Mouse (Mus musculus) embryonic facial prominence, embryonic 11.5 days (tissue): ENCODE results near the gene Ciita. TPM values are rescaled to one million over a fixed set of nuclear protein-coding genes. Genes with fewer than 3 reads are reported as not detected.
A peak's percentile ranks its signal among the peaks of the same experiment; 100 is the strongest.

Experiments used
- ATAC-seq: fragments of 200-750 bp; cut with Nextera tagmentation; replicated peaks from 2 replicates; pipeline ENCODE4 v1.8.0; 2017; ENCODE audit warnings: low read depth; ENCODE audit not compliant: insufficient number of reproducible peaks, low FRiP score, low TSS enrichment
- DNase-seq: peaks from one replicate; pipeline ENCODE4 v3.0.0-alpha.2; 2015; ENCODE audit warnings: low spot score
- H3K27ac ChIP-seq: fragments of 300-500 bp; sonication (generic); replicated peaks from 2 replicates; pipeline ENCODE4 v1.5.1; 2014; ENCODE audit warnings: mild to moderate bottlenecking, low read depth, low read length, control low read depth
- H3K27me3 ChIP-seq: fragments of 300-500 bp; sonication (generic); 2 replicates; pipeline ENCODE4 v1.6.1; 2014; ENCODE audit warnings: mild to moderate bottlenecking, low read length, moderate library complexity, mixed read lengths; ENCODE audit not compliant: control insufficient read depth, insufficient read depth
- H3K36me3 ChIP-seq: fragments of 300-500 bp; sonication (generic); replicated peaks from 2 replicates; pipeline ENCODE4 v1.6.1; 2014; ENCODE audit warnings: low read depth, mild to moderate bottlenecking, low read length, moderate library complexity, mixed read lengths; ENCODE audit not compliant: control insufficient read depth, insufficient read depth
- H3K4me1 ChIP-seq: fragments of 300-500 bp; sonication (generic); 2 replicates; pipeline ENCODE4 v1.6.1; 2014; ENCODE audit warnings: low read length, mixed read lengths; ENCODE audit not compliant: control insufficient read depth, insufficient read depth
- H3K4me2 ChIP-seq: fragments of 300-500 bp; sonication (generic); 2 replicates; pipeline ENCODE4 v1.6.1; 2014; ENCODE audit warnings: low read depth, mild to moderate bottlenecking, control low read depth, low read length, moderate library complexity
- H3K4me3 ChIP-seq: fragments of 300-500 bp; sonication (generic); 2 replicates; pipeline ENCODE4 v1.5.1; 2014; ENCODE audit warnings: low read depth, low read length, control low read depth
- H3K9ac ChIP-seq: fragments of 300-500 bp; sonication (generic); replicated peaks from 2 replicates; pipeline ENCODE4 v1.6.1; 2014; ENCODE audit warnings: mild to moderate bottlenecking, control low read depth, low read length
- H3K9me3 ChIP-seq: fragments of 300-500 bp; sonication (generic); replicated peaks from 2 replicates; pipeline ENCODE4 v1.6.1; 2016; ENCODE audit warnings: mild to moderate bottlenecking, low read length, inconsistent platforms, mixed read lengths; ENCODE audit not compliant: control insufficient read depth
- WGBS: fragments of 180-500 bp; shearing (Covaris S2); extraction: QIAGEN DNeasy Blood & Tissue Kit; methylation state at CpG from one replicate; pipeline ENCODE4 v1.1.7; 2014; 5-methylcytosine and 5-hydroxymethylcytosine counted together
- polyA plus RNA-seq: library from polyadenylated mRNA; unstranded; fragments of >200 nt; fragmentation: Nextera tagmentation; extraction: Ambion mirVana; gene quantifications from 2 replicates; pipeline ENCODE4 v1.2.1, GENCODE M21; 2014

Ciita gene
- polyA plus RNA-seq, 1 experiment from 2014 or later = 0.13 TPM

DNA sequence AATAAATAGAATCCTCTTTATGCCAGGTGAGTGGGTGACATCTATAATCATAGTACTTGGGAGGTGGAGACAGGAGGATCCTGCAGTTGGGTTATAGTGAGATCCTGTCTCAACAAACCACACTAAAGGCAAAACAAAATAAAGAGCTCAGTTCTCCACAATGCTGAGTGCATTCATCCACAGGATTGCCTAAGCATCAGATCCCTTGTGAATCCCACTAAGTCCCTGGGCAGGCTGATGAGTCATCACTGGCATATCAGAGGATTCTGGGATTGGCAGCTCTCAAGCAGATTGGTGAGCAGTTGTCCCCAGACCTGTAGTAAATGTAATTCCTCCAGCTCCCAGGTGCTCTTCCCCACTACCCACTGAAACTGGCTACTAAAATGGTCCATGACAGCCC is 36.1 kb upstream of the Ciita start:
- no peaks in the 10 kb centered on the region for H3K27me3 ChIP-seq
- ATAC-seq (no peak), DNase-seq (no peak)
- no peaks in the 10 kb centered on the region for H3K9me3 ChIP-seq
- no peak overlapping the region for H3K4me2 ChIP-seq
- no peaks in the 10 kb centered on the region for H3K4me1 ChIP-seq
- no peak overlapping the region for H3K9ac ChIP-seq
- H3K36me3 ChIP-seq = no peaks in the 10 kb centered on the region
- H3K4me3 ChIP-seq = no peak overlapping the region
- no peak overlapping the region for H3K27ac ChIP-seq

DNA sequence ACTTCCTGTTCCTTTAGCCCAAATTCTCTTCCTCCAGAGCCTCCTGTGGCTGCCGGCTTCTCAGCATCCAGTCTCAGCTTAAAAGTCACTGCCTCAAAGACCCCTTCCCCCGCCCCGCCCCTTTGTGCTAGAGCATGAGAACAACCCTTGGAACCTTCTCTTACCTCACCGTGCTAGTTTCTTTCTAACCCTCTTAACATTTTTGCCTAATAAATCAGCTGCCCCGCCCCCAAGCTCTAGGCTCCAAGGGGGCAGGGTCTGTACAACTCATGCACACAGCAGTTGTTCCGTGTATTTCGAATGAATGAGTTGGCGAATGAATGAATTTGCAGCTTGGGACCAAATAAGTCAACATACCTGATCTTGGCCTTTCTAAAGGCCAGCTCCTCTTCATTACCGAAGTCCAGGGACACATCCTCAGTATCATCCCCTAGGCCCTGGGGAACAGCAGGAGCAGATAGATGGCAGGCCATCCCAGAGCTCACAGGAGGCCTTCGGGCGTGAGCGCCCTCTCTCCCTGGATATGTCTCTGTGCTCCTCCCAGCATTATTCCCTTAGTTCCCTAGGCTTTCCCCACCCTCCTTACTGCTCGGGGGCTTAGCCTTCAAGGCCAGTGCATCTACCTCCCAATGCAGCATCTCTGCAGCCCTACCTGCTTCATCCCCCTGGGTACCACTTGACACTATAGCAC is 33.1 kb upstream of the Ciita start:
- Histone ChIP-seq H3K9ac (peak overlapping the region; percentile 59), H3K27ac (0 out of 2 replicates have a peak overlapping the region, but pooled peaks have one; percentile 2), H3K4me1 (no peaks in the 10 kb centered on the region), H3K36me3 (no peaks in the 10 kb centered on the region), H3K4me3 (peak overlapping the region; percentile 40), H3K4me2 (peak overlapping the region; percentile 81), H3K27me3 (no peaks in the 10 kb centered on the region), H3K9me3 (no peaks in the 10 kb centered on the region)
- ATAC-seq (peak; percentile 4; the same call in 1 of the 2 replicates), DNase-seq (peak; percentile 49)
- 16% methylated on average over 13 of the region's 13 CpGs for WGBS

DNA sequence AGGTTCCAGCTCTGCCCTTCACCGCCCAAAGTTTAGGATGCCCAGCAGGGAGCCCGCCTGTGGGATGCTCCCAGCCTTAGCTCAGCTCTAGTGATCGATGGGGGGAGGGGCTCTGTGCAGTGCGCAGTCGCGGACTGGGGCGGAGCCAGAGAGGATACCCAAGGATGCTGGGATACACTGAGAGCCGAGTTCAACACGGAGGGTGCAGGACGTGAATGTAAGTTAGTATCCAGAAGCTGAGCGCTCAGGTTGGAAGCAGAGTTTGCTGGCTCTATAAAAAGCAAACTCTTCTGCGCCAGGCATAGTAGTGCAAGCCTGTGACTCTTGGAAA is 32.6 kb upstream of the Ciita start, which contains the start of gene Tvp23a:
TSS of gene Tvp23a (minus strand) at position 99 of the 331 bp plus-strand sequence.
- Histone ChIP-seq H3K9me3 (no peaks in the 10 kb centered on the region), H3K36me3 (no peaks in the 10 kb centered on the region), H3K27ac (peak within 1 kb of the TSS; percentile 2; the same call in 1 of the 2 replicates), H3K4me3 (peak within 1 kb of the TSS; percentile 40), H3K4me1 (no peaks in the 10 kb centered on the region), H3K4me2 (peak within 1 kb of the TSS; percentile 81), H3K27me3 (no peaks in the 10 kb centered on the region), H3K9ac (peak within 1 kb of the TSS; percentile 59)
- WGBS = 1% methylated on average over 12 of the region's 12 CpGs
- ATAC-seq = peak; percentile 96
- DNase-seq = peak; percentile 93

DNA sequence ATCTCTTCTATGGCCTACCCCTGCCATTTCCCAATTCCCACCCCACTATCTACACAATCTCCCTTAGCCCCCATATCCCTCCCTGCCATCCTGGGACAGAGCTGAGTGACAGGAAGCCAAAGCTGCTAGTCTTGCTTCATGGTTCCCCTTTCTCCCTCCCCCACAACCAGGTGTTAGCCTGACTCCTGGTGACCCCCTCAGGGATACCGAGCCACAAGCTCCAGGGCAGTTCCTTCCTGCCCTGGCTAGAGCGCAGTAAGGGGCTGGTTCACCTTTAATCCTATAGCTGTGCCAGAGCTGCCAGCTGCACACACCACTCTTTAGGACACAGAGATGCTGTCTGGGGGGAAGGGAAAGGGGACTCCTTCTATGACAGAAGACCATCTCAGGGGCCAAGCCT is 32.1 kb upstream of the Ciita start:
- H3K27ac ChIP-seq = no peak overlapping the region; the same call in 1 of the 2 replicates
- no peaks in the 10 kb centered on the region for H3K9me3 ChIP-seq
- H3K9ac ChIP-seq = peak overlapping the region; percentile 59
- DNase-seq (no peak), ATAC-seq (peak; percentile 47; the same call in 1 of the 2 replicates)
- H3K4me3 ChIP-seq = peak overlapping the region; percentile 40
- H3K4me1 ChIP-seq = no peaks in the 10 kb centered on the region
- H3K36me3 ChIP-seq = no peaks in the 10 kb centered on the region
- no peaks in the 10 kb centered on the region for H3K27me3 ChIP-seq
- peak overlapping the region; percentile 81 for H3K4me2 ChIP-seq
- WGBS = 54% methylated on average over 2 of the region's 2 CpGs

DNA sequence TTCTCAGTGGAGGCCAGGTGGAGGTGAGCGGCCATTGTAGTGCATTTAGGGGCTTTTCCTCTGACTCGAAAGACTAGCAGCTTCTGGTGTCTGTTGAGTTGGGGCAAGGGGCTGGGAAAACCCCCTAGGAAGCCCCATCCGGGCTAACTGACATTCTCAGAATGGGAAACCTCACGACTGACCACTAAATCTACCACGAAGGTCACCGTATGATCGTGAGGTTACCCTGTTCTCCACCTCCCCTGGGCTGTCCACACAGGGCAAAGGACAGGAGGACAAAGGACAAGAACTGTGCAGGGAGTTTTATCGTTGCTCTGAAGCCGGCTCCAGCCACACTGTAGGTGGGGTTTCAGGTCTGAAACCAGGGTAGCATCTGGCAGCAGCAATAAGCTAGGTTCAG is 30.9 kb upstream of the Ciita start:
- H3K36me3 ChIP-seq = no peaks in the 10 kb centered on the region
- H3K9me3 ChIP-seq = no peaks in the 10 kb centered on the region
- 79% methylated on average over 9 of the region's 9 CpGs for WGBS
- no peaks in the 10 kb centered on the region for H3K27me3 ChIP-seq
- ATAC-seq (no peak), DNase-seq (no peak)
- no peak overlapping the region for H3K27ac ChIP-seq
- no peak overlapping the region for H3K9ac ChIP-seq
- H3K4me2 ChIP-seq = no peak overlapping the region
- H3K4me3 ChIP-seq = no peak overlapping the region
- no peaks in the 10 kb centered on the region for H3K4me1 ChIP-seq

DNA sequence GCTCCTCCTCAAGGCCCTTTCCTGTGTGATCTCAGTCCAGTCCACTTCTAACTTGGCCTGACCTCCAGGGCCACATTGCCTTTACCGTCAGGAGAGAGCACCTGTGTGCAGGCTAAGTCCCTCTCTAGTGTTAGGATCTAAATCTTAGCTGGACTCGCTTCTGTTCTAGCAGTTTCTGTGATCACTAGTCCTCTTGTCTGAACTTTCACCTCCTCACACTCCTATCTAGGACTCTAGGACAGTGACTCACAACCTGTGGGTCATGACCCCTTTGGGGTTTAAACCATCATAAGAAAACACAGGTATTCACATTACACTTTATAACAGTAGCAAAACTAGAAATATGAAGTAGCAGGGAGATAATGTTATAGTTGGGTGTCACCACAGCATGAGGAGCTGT is 28.0 kb upstream of the Ciita start:
- Histone ChIP-seq H3K4me2 (no peak overlapping the region), H3K36me3 (no peaks in the 10 kb centered on the region), H3K27ac (no peak overlapping the region), H3K9me3 (no peaks in the 10 kb centered on the region), H3K27me3 (no peaks in the 10 kb centered on the region), H3K4me3 (no peak overlapping the region), H3K4me1 (no peaks in the 10 kb centered on the region), H3K9ac (no peak overlapping the region)
- WGBS = 85% methylated on average over 2 of the region's 2 CpGs
- DNase-seq (no peak), ATAC-seq (no peak)

DNA sequence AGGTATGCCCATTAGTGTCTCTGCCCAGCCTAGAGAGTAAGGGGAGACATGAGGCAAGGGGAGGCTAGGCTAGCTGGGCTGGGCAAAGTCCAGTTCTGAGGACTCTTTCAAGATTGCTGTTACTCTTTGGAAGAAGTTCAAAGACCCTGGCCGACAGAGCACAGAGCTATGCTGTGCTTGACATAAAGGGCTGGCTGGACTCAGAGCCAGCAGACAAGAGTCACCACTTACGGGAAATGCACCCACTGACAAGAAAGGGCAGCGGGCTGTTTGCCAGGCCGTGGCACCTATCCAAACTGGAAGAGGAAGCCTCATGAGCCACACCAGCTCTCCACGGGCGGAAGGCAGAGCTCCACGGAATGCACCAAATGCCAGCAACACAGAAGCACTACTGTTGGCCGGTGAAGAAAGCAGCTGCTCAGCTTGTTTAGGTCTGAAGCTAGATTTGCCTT is 27.4 kb upstream of the Ciita start:
- no peak overlapping the region for H3K27ac ChIP-seq
- H3K4me1 ChIP-seq = no peaks in the 10 kb centered on the region
- no peaks in the 10 kb centered on the region for H3K9me3 ChIP-seq
- no peak overlapping the region for H3K4me2 ChIP-seq
- no peak overlapping the region for H3K4me3 ChIP-seq
- 89% methylated on average over 8 of the region's 8 CpGs for WGBS
- DNase-seq (no peak), ATAC-seq (no peak)
- H3K27me3 ChIP-seq = no peaks in the 10 kb centered on the region
- no peak overlapping the region for H3K9ac ChIP-seq
- H3K36me3 ChIP-seq = no peaks in the 10 kb centered on the region

DNA sequence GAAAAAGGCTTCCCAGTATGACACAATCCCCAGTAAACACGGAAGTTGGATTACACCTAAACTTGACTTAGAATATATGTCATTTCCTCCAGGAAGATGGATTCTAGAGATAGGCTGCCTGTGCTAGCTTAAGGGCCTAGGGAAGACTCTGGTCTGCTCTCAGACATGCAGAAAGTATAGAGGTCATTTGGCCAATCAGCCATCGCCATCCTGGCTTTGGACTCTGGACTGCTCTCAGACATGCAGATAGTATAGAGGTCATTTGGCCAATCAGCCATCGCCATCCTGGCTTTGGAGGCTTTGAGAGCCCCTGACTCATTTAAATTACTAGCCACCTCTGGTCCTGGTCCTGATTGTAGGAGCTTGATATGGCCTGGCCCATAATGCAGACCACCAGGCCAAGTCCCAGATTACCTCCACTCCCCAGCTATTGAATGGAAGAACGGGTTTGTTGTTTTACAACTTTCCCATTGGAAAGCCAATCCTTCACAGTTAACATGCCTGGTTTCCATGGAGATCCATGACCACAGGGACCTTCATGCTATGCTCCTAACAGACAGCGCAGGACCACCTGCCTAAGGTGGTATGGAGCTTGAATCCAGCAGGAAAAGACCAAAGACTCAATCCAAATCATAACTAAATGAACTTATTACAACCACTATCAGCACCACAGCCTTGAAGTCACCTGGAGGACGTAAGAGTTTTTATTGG is 25.8 kb upstream of the Ciita start:
- Histone ChIP-seq H3K36me3 (no peaks in the 10 kb centered on the region), H3K9ac (no peak overlapping the region), H3K27ac (no peak overlapping the region), H3K4me1 (no peaks in the 10 kb centered on the region), H3K4me3 (no peak overlapping the region), H3K9me3 (no peaks in the 10 kb centered on the region), H3K4me2 (no peak overlapping the region), H3K27me3 (no peaks in the 10 kb centered on the region)
- no peak for DNase-seq
- no peak for ATAC-seq
- 83% methylated on average over 6 of the region's 6 CpGs for WGBS
